Mouse (Mus musculus) frontal cortex, postnatal 10 days (tissue): ENCODE data around the gene Arrdc3.
A peak's percentile ranks its signal among the peaks of the same experiment; 100 is the strongest.
"Not testable (repeated sequence)": the region's sequence is repeated elsewhere in the genome, so short reads cannot be mapped to it uniquely, and the experiment has no call there.

Source experiments
- DNase-seq, 2 experiments: peaks; one replicate each; pipeline ENCODE4 v3.0.0; 2022; ENCODE audit warnings: low spot score in 2 of 2, mixed read lengths in 1 of 2

Arrdc3 gene

GRCm38 (mm10) chr13:80883190-80883589 lies at the start of gene Arrdc3:
Arrdc3 (plus strand) TSS chr13:80883384.
- peak; percentile 93 to 96 for DNase-seq

GRCm38 (mm10) chr13:80862215-80862614 lies 21.0 kb upstream of the Arrdc3 start:
- DNase-seq = peak in 1 of 2 experiments; percentile 55

- no peak for DNase-seq
Observed at GRCm38 (mm10) chr13:80864195-80864594, 19.0 kb upstream of the Arrdc3 start.

- DNase-seq = no peak
Observed at GRCm38 (mm10) chr13:80875126-80875525, 8.1 kb upstream of the Arrdc3 start.

- no peak for DNase-seq
Observed at GRCm38 (mm10) chr13:80880756-80881155, 2.4 kb upstream of the Arrdc3 start.

- DNase-seq = peak in 1 of 2 experiments; percentile 25
Observed at GRCm38 (mm10) chr13:80881722-80882500, 1.3 kb upstream of the Arrdc3 start.

- peak in 1 of 2 experiments; percentile 18 for DNase-seq
Observed at GRCm38 (mm10) chr13:80882716-80883135, 458 bp upstream of the Arrdc3 start.

GRCm38 (mm10) chr13:80883649-80884376 lies 629 bp downstream of the Arrdc3 start:
- DNase-seq = no peak

GRCm38 (mm10) chr13:80884377-80884983 lies 1.3 kb downstream of the Arrdc3 start:
- peak; percentile 66 to 85 for DNase-seq

GRCm38 (mm10) chr13:80885103-80885833 lies 2.1 kb downstream of the Arrdc3 start:
- peak; percentile 93 to 95 for DNase-seq

- DNase-seq = peak; percentile 91 to 92
Observed at GRCm38 (mm10) chr13:80885834-80886663, 2.9 kb downstream of the Arrdc3 start.

- no peak for DNase-seq
Observed at GRCm38 (mm10) chr13:80886664-80887210, 3.6 kb downstream of the Arrdc3 start.

- no peak for DNase-seq
Observed at GRCm38 (mm10) chr13:80887842-80888241, 4.7 kb downstream of the Arrdc3 start.

GRCm38 (mm10) chr13:80894928-80895327 lies 11.7 kb downstream of the Arrdc3 start:
- DNase-seq = not testable (repeated sequence)

GRCm38 (mm10) chr13:80897411-80897810 lies 14.2 kb downstream of the Arrdc3 start:
- DNase-seq = no peak

- DNase-seq = no peak
Observed at GRCm38 (mm10) chr13:80898095-80898494, 14.9 kb downstream of the Arrdc3 start.

GRCm38 (mm10) chr13:80899435-80900029 lies 16.3 kb downstream of the Arrdc3 start:
- no peak for DNase-seq

- no peak for DNase-seq
Observed at GRCm38 (mm10) chr13:80901432-80901831, 18.2 kb downstream of the Arrdc3 start.

GRCm38 (mm10) chr13:80902796-80903195 lies 19.6 kb downstream of the Arrdc3 start:
- no peak for DNase-seq

- no peak for DNase-seq
Observed at GRCm38 (mm10) chr13:80913361-80913760, 30.2 kb downstream of the Arrdc3 start.
